Mouse (Mus musculus) heart, adult 2 months (tissue): ENCODE measurements around the gene Trpc4ap.
A peak's percentile ranks its signal among the peaks of the same experiment; 100 is the strongest.

Experiments
- CTCF ChIP-seq: fragments of 200-600 bp; IDR thresholded peaks from 2 replicates; pipeline ENCODE4 v1.8.1; 2022; ENCODE audit warnings: antibody characterized with exemption, mild to moderate bottlenecking, moderate library complexity
- POLR2A ChIP-seq: fragments of 200-500 bp; IDR thresholded peaks from 2 replicates; pipeline ENCODE4 v1.6.1; 2011; ENCODE audit warnings: mild to moderate bottlenecking, low read depth, low read length, control low read depth; ENCODE audit not compliant: insufficient read depth

DNA sequence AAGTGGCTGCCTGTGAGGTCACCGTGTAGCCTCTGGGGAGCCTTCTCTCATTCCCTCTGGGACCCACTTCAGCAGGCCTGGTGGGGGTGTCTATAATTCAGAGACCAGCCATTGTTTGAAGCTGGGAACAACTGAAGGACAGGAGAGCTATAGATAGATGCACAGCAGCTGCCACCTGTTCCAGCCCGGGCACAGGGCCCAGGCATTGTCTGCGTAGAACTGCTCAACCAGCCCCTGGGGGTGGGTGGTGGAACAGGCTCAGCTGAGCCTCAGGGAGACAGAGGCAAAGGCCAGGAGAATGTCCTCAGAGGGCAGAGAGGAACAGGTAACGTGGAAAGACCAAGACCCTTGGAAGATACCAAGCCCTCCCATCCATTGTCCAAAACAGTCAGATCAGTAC is 85.8 kb downstream of the Trpc4ap start:
- TF ChIP-seq CTCF: peak; percentile 66
- TF ChIP-seq POLR2A: no peak
